ENCODE assay signal across 8 mouse cellular contexts in genomic region chr19:23686962-23687295, GRCm38 (mm10). TPM values are rescaled to one million over a fixed set of nuclear protein-coding genes. Genes with fewer than 3 reads are reported as not detected.
DNase-seq lines count a peak whose midpoint lies in the region; ATAC-seq and TF ChIP-seq lines count a peak whose summit lies in the region.

No protein-coding gene starts in this region.

- H3K4me2 ChIP-seq in heart, embryonic 13.5 days, result peak overlapping the region; percentile 78
- peak overlapping the region; percentile 87 for H3K4me2 ChIP-seq in forebrain, embryonic 16.5 days (ENCODE audit: low read length)
- H3K4me2 ChIP-seq in liver, postnatal 0 days (ENCODE audit: low read depth, low read length), result peak overlapping the region; percentile 86

- intact Hi-C loops in heart, postnatal 36 days (cut with DNase I), result loop anchor here (10.0 kb wide), 1 partner anchor 278 kb away; no protein-coding TSS in a partner anchor

- H3K27ac ChIP-seq in heart, embryonic 13.5 days (replicated peaks), result peak overlapping the region; percentile 93
- H3K27ac ChIP-seq in ES-Bruce4 (ENCODE audit: insufficient read depth, low read length), result peak overlapping the region; percentile 47; the same call in 1 of the 2 replicates
- H3K27ac ChIP-seq in forebrain, embryonic 16.5 days (ENCODE audit: low read length), result peak overlapping the region; percentile 90
- H3K27ac ChIP-seq in liver, postnatal 0 days (ENCODE audit: low read depth), result peak overlapping the region; percentile 89

- no peaks in the 10 kb centered on the region for H3K36me3 ChIP-seq in heart, embryonic 13.5 days
- no peaks in the 10 kb centered on the region for H3K36me3 ChIP-seq in ES-Bruce4 (ENCODE audit: control insufficient read depth, insufficient read depth, low read length, poor library complexity, severe bottlenecking)
- no peaks in the 10 kb centered on the region for H3K36me3 ChIP-seq in forebrain, embryonic 16.5 days (ENCODE audit: control insufficient read depth, insufficient read depth)
- H3K36me3 ChIP-seq in liver, postnatal 0 days (replicated peaks; ENCODE audit: insufficient read depth, low read length), result no peaks in the 10 kb centered on the region

- no peak for DNase-seq in heart, postnatal 36 days
- DNase-seq in liver, postnatal 0 days, result no peak
- DNase-seq in right cerebral cortex, postnatal 14 days, result no peak
- no peak for DNase-seq in frontal cortex, adult 2 months (ENCODE audit: extremely low spot score in 1 of 2, low spot score in 1 of 2)

- no peak for TF ChIP-seq POLR2A in ES-Bruce4 (IDR thresholded peaks at IDR 0.05; ENCODE audit: insufficient read depth, low read length)

- H3K9me3 ChIP-seq in heart, embryonic 13.5 days, result no peaks in the 10 kb centered on the region
- H3K9me3 ChIP-seq in ES-Bruce4 (replicated peaks; ENCODE audit: control insufficient read depth, insufficient read depth, low read length, poor library complexity, severe bottlenecking), result no peaks in the 10 kb centered on the region
- no peaks in the 10 kb centered on the region for H3K9me3 ChIP-seq in forebrain, embryonic 16.5 days (ENCODE audit: control insufficient read depth, low read length)
- H3K9me3 ChIP-seq in liver, postnatal 0 days (ENCODE audit: low read length), result no peaks in the 10 kb centered on the region

- ATAC-seq in heart, embryonic 13.5 days (ENCODE audit: extremely low read depth, insufficient number of reproducible peaks, low FRiP score, low TSS enrichment), result peak; percentile 32; the same call in 1 of the 2 replicates
- ATAC-seq in forebrain, embryonic 16.5 days, result no peak; the same call in 1 of the 2 replicates
- peak; percentile 53 for ATAC-seq in liver, postnatal 0 days
- no peak for ATAC-seq in monocyte, adult 5-6 weeks (replicated peaks; ENCODE audit: insufficient number of reproducible peaks, low FRiP score, low TSS enrichment, poor library complexity, severe bottlenecking)

- TF ChIP-seq EP300 in ES-Bruce4 (IDR thresholded peaks at IDR 0.05; ENCODE audit: insufficient read depth, low read depth, low read length), result no peak
- no peak for TF ChIP-seq EP300 in liver, postnatal 0 days (IDR thresholded peaks at IDR 0.05; ENCODE audit: low read depth)

- peaks cover 13% of the 10 kb centered on the region for H3K4me1 ChIP-seq in heart, embryonic 13.5 days
- peaks cover 1% of the 10 kb centered on the region for H3K4me1 ChIP-seq in ES-Bruce4 (ENCODE audit: control insufficient read depth, insufficient read depth, low read length)
- peaks cover 6% of the 10 kb centered on the region; the same call in 1 of the 2 replicates for H3K4me1 ChIP-seq in forebrain, embryonic 16.5 days (replicated peaks; ENCODE audit: control insufficient read depth, insufficient read depth, low read length)
- peaks cover 5% of the 10 kb centered on the region; the same call in 1 of the 2 replicates for H3K4me1 ChIP-seq in liver, postnatal 0 days (ENCODE audit: insufficient read depth)

- H3K9ac ChIP-seq in heart, embryonic 13.5 days, result peak overlapping the region; percentile 94
- H3K9ac ChIP-seq in ES-Bruce4 (ENCODE audit: low read depth, poor library complexity, severe bottlenecking), result peak overlapping the region; percentile 91
- H3K9ac ChIP-seq in forebrain, embryonic 16.5 days (replicated peaks; ENCODE audit: low read depth, low read length), result peak overlapping the region; percentile 94
- H3K9ac ChIP-seq in liver, postnatal 0 days (replicated peaks), result peak overlapping the region; percentile 88

- peak overlapping the region; percentile 86 for H3K4me3 ChIP-seq in heart, embryonic 13.5 days
- peak overlapping the region; percentile 86 for H3K4me3 ChIP-seq in ES-Bruce4 (ENCODE audit: low read depth, low read length)
- peak overlapping the region; percentile 90 for H3K4me3 ChIP-seq in forebrain, embryonic 16.5 days (replicated peaks; ENCODE audit: low read length)
- H3K4me3 ChIP-seq in liver, postnatal 0 days (ENCODE audit: low read depth, low read length), result peak overlapping the region; percentile 82

- WGBS in heart, embryonic 13.5 days, result 2% methylated on average over 14 of the region's 14 CpGs
- under 1% methylated on average over 14 of the region's 14 CpGs for WGBS in forebrain, embryonic 16.5 days
- under 1% methylated on average over 14 of the region's 14 CpGs for WGBS in liver, postnatal 0 days (ENCODE audit: insufficient replicate concordance)

- no peak for TF ChIP-seq CTCF in ES-Bruce4 (IDR thresholded peaks at IDR 0.05; ENCODE audit: low read depth, low read length)
- no peak for TF ChIP-seq CTCF in liver, postnatal 0 days (IDR thresholded peaks at IDR 0.05; ENCODE audit: low read depth)

- no peaks in the 10 kb centered on the region for H3K27me3 ChIP-seq in heart, embryonic 13.5 days (replicated peaks)
- no peaks in the 10 kb centered on the region for H3K27me3 ChIP-seq in ES-Bruce4 (ENCODE audit: control insufficient read depth, insufficient read depth, low read length, poor library complexity, severe bottlenecking)
- no peaks in the 10 kb centered on the region for H3K27me3 ChIP-seq in forebrain, embryonic 16.5 days (replicated peaks; ENCODE audit: control insufficient read depth, insufficient read depth, low read length)
- no peaks in the 10 kb centered on the region for H3K27me3 ChIP-seq in liver, postnatal 0 days (ENCODE audit: insufficient read depth, low read length)

RNA-seq across cellular contexts. Expression of gene Ptar1, which starts 0.3 kb away (rescaled TPM):
- polyA plus RNA-seq in heart, embryonic 13.5 days (2015; fragmentation: Nextera tagmentation; extraction: Ambion mirVana), result 3.9 and 4.1 TPM in 2 replicates
- 10 to 100 TPM; 18.5 to 19.0 TPM for total RNA-seq in heart, postnatal 36 days (2021)
- polyA plus RNA-seq in ES-Bruce4 (2011; ENCODE audit: insufficient read depth, insufficient read length, low read depth, missing spikeins), result 43.9 and 53.5 TPM in 2 replicates
- 3.0 and 3.1 TPM in 2 replicates for polyA plus RNA-seq in forebrain, embryonic 16.5 days (2015; fragmentation: Nextera tagmentation; extraction: Ambion mirVana)
- 2.2 and 2.5 TPM in 2 replicates for polyA plus RNA-seq in liver, postnatal 0 days (2015; fragmentation: Nextera tagmentation; extraction: Ambion mirVana)
- total RNA-seq in monocyte, adult 5-6 weeks (2017), result 23.8 to 30.3 TPM (median 26.7 TPM) in 3 replicates
- 8.5 and 8.9 TPM in 2 replicates for polyA plus RNA-seq in frontal cortex, adult 2 months (2012; rRNA removed)

RNA-seq across cellular contexts. Expression of gene 1700028P14Rik, which starts 34.3 kb away (rescaled TPM):
- not detected in 2 replicates for polyA plus RNA-seq in heart, embryonic 13.5 days (2015; fragmentation: Nextera tagmentation; extraction: Ambion mirVana)
- total RNA-seq in heart, postnatal 36 days (2021), result not detected
- not detected in 2 replicates for polyA plus RNA-seq in ES-Bruce4 (2011; ENCODE audit: insufficient read depth, insufficient read length, low read depth, missing spikeins)
- 0.42 and 1.4 TPM in 2 replicates for polyA plus RNA-seq in forebrain, embryonic 16.5 days (2015; fragmentation: Nextera tagmentation; extraction: Ambion mirVana)
- not detected in 2 replicates for polyA plus RNA-seq in liver, postnatal 0 days (2015; fragmentation: Nextera tagmentation; extraction: Ambion mirVana)
- not detected in 3 replicates for total RNA-seq in monocyte, adult 5-6 weeks (2017)
- polyA plus RNA-seq in frontal cortex, adult 2 months (2012; rRNA removed), result 0.82 and 1.1 TPM in 2 replicates

Comparison
In these comparisons a context has a peak if more than half of its experiments do, and no peak if none do; other contexts are left out.
1. ATAC-seq: peak in heart, embryonic 13.5 days (single experiment) and liver, postnatal 0 days (single experiment); none in forebrain, embryonic 16.5 days (single experiment) and monocyte, adult 5-6 weeks (single experiment).
2. Peak in every context shown above with its lines, with median percentiles within 50 percentile points of each other: H3K27ac ChIP-seq, H3K4me2 ChIP-seq, H3K4me3 ChIP-seq and H3K9ac ChIP-seq.